Mouse (Mus musculus) layer of hippocampus, postnatal 25 days (tissue): ENCODE data around the gene Slc38a2. TPM values are rescaled to one million over a fixed set of nuclear protein-coding genes. Genes with fewer than 3 reads are reported as not detected.

Source experiments
- DNase-seq, 2 experiments: peaks; one replicate each; pipeline ENCODE4 v3.0.0; 2022; ENCODE audit warnings: mixed read lengths in 2 of 2, low spot score in 1 of 2; ENCODE audit errors: extremely low spot score in 1 of 2
- total RNA-seq, 2 experiments: library from RNA; stranded (reverse); gene quantifications; 2 replicates each; pipeline ENCODE4 v1.2.3; 2021

The Slc38a2 gene
- total RNA-seq: 10 to 100 TPM; 63.3 to 78.4 TPM

DNA sequence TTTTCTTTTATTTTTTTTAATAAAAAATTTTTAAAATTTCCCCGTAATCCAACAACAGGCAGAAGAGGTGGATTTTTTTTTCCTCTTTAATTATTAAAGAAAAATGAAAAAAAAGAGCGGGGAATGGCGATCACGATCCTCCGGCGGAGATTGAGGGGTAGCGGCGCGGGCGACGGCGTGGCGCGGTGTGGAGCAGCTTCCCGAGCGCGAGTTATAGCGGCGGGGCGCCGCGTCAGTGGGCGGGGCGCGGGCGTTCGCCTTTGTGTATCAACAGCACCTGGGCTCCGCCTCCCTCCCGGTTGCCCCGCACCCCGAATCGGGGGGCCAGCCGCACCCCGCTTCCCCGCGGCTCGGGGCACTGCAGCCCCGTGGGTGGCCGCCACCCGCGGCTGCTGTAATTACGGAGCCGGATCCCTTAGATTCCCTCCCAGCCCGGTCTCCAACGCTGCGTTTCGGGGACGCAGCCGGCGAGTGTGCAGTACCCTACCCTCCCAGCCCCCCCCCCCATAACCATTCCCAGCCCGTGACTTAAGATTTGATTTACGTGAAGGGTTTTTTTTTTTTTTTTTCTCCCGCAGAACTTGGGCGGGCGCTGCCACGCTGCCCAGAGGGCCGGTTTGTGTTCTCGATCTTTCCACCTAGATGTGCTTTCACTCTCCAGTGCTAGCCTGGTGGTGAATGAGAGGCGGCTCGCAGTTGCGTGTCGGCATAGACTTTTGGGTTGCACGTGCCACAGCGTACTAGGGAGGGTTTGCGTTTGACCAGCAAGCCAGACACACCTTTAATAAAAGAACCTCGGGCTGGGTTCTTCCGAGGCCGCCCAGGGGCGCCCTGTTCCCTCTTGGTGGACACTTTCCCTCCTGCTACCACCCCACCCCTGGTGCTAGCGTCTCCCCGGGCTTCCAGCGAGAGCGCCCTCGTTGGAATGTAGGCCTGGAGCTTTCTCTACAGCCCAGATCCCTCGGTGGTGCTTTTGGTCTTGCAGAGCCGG is at the start of gene Slc38a2:
Gene Slc38a2, minus strand, starts transcription at position 210 of the 991 bp plus-strand sequence.
- peak; percentile 75 to 84 for DNase-seq

GRCm38 (mm10) chr15:96749101-96749500 is 49.6 kb upstream of the Slc38a2 start:
- peak in 1 of 2 experiments; percentile 22 for DNase-seq

GRCm38 (mm10) chr15:96747551-96747950 is 48.0 kb upstream of the Slc38a2 start:
- no peak for DNase-seq

DNA sequence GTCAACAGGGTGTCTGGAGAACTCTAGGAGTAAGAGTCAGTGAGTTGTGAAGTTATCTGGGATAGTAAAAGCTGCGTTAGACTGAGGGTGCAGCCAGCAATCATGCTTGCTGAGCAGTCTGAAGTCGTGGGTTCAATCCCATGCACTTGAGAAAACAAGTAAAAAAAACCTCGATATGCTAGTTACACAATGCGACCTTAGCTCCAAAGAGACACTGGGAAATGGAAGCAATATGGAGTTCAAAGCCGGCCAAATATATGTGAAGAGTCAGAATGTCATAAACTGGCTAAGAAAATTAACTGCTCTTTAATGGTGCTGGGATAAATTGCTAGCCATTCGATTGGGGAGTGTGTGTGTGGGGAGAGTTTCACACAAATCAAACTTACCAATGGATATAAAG is 47.5 kb upstream of the Slc38a2 start:
- no peak for DNase-seq

DNA sequence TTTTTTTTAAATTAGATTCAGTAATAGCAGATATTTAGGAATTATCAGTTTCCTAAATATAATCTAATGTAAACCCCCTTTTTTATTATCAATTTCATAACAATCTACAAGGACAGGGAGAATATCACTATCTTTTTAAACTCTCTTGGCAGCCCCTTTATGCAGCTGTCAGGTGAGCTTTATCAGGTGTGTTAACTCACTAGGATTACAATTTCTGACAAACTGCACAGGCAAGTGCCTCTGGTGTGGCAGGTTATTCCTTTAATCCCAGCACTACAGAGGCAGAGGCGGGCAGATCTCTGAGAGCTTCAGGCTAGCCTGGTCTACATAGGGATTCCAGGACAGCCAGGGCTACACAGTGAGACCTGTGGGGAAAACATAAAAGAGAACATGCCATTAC is 45.8 kb upstream of the Slc38a2 start:
- DNase-seq: no peak

- DNase-seq: no peak
Measured at GRCm38 (mm10) chr15:96744882-96745296, 45.4 kb upstream of the Slc38a2 start.

- DNase-seq: no peak
Measured at GRCm38 (mm10) chr15:96744153-96744881, 44.8 kb upstream of the Slc38a2 start.

DNA sequence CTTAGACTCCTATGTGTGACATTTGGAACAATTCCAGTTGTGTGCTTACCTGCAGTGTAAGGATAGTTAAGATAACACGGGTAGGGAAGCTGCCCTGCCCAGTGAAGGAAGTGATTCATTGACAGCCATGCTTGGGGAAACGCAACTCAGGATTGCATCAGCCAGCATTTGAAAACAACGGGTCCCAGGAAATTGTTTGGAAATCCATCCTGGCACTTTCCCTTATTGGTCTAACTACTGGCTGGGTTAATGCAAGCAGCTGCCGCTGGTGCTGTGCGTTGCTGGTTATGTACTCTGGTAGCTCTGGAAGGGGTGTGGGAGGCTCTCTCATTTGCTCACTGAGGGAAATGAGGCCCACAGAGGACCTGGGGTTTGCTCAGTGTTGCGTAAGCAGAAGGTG is 43.7 kb upstream of the Slc38a2 start:
- no peak for DNase-seq

DNA sequence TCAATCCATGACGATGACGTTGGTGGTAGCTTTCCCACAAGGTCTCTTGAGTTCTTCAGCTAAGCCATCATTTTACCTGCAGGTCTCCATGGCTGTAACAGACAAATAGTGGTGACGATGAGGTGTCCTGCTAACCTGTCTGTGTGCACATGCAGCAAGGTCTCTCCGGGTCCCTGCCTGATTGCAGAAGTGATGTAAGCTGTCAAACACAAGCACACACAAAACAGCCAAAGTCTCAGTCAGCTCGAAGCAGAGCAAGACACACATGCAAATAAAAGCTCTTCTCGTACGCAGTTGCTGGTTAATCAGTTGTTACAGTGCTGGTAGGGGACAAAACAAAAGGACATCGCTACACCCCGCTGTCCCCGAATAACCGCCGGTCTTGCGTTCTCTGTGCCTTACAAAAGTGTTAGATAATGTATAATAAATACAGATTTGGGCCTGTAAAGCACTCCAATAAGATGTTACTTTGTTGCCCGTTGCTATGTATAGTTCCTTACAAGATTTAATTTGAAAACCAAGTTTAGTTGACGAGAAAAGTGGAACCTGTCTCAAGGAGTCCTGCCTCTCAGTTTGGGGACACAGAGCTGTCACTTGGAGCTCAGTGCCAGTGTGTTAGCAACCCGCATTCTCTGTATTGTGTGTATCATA is 43.2 kb upstream of the Slc38a2 start:
- DNase-seq: no peak

DNA sequence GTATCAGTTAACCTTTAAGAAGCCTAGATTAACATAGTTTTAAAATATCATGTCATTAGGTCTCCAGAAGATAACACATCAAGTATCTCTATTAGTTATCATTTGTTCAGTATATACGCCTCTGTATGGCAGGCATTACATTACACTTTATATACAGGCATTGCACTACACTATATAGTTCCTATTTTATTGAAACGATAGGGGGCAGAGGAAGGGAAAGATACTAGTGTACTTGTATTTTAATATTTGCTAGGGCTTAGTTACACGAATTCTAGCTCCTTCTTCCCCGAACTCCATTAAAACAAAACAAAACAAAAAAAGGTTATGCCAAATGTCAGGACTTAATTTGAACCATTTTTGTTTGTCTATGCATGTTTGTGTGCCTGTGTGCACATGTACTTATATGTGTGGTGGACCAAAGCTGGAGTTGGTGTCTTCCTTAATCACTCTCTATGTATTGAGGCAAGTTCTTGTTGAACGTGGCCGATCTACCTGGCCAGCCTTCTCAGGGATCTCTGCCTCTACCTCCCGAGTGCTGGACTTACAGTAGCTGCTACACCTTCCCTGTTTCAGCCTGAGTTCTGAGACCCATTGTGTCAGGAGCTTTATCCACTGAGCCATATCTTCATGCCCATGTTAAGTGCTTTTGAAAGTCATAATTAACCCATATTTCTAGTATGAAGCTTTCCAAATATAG is 41.5 kb upstream of the Slc38a2 start:
- no peak for DNase-seq

DNA sequence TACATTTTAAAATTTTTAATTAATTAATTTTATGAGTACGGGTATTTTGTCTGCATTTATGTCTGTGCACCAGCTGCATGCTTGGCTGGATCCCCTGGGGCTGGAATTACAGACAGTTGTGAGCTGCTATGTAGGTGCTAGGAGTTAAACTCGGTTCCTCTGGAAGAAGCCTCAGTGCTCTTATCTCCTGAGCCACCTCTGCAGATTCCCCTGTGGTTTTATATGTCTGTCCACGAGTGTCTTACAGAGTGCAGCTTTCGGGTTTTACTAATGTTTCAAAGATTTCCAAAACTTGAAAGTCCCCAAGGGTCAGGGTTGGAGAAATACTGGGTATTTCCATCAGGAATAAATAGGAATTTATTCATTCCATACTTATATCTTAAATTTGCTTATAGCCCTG is 40.6 kb upstream of the Slc38a2 start:
- DNase-seq: no peak

GRCm38 (mm10) chr15:96736663-96737385 is 37.3 kb upstream of the Slc38a2 start:
- DNase-seq: no peak

- DNase-seq: no peak
Measured at GRCm38 (mm10) chr15:96735562-96736160, 36.1 kb upstream of the Slc38a2 start.

DNA sequence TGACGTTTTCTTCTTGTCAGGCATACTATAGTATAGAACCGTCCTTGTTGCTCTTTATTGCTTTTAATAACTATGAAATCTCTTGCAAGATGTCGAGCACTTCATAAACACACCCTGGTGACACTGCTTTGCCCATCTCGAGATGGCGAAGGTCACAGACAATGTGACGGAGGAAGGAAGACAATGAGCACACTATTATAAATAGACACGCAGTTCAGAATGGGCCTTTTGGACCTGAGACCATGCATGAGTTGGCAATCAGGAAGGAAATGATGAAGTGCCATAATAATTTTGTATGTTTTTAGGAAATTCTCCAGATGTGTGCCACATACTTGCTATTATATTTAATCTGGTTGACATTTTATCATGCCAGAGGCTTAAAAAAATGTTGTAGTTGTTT is 34.9 kb upstream of the Slc38a2 start:
- DNase-seq: no peak

- no peak for DNase-seq
Measured at GRCm38 (mm10) chr15:96730416-96730815, 30.9 kb upstream of the Slc38a2 start.

DNA sequence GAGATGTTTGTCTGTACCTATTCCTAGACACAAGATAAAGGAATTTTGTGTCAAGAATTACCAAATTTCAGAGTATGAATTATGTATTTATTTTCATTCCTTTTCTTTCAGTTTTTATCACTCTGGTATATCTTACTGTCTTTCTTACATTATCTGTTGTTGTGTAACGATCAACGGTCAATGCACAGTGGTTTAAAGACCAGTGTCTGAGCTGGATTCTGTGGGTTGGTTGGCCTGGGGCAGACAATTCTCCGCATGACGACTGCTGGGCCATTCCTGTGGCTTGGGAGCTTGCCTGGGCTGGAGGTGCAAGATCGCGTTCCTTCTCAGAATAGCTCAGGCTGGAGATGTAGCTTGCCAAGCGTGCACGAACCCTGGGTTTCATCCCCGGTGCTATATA is 30.3 kb upstream of the Slc38a2 start:
- no peak for DNase-seq

DNA sequence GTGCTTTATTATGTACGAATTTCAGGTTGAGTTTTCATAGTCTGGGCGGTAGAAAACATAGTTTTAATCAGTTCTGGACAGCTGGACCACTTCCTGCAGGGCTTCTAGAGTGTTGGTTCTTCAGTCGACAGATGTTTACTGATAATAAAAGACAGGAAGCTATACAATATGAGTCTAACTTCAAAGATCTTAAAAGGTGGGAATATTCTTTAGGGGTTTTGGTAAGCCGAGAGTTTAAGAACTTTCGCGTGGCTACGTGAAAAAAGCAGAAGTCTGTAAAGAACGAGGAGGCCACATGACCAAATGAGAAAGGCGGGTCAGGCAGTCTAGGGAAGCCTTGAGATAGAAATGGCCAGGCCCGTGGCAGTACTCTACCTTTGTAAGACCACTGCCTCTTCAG is 29.5 kb upstream of the Slc38a2 start:
- no peak for DNase-seq

GRCm38 (mm10) chr15:96728346-96728745 is 28.8 kb upstream of the Slc38a2 start:
- no peak for DNase-seq

DNA sequence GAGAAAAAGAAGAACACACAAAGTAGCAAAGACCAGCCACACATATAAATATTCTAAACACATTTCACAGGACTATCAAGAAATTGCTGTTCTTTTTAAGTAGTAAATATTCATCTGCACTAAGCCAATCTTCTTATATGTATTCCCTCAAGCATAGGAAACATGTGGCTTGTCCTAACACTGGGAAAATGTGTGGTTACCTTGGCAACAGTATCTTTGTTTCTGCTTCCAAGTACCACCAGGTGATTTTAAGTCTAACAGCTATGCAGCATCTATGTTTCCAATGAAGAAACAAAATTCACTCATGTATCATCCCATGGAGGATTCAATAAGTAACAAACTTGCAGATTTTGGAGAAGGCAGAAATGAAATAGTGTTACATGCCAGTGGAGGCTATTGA is 25.0 kb upstream of the Slc38a2 start:
- DNase-seq: no peak
